Mouse (Mus musculus): ENCODE results near the gene Chrdl2. TPM values are rescaled to one million over a fixed set of nuclear protein-coding genes. Genes with fewer than 3 reads are reported as not detected.
"Not testable (repeated sequence)": the region's sequence is repeated elsewhere in the genome, so short reads cannot be mapped to it uniquely, and the experiment has no call there.

The Chrdl2 gene
- polyA plus RNA-seq (2015; fragmentation: Nextera tagmentation; extraction: Ambion mirVana), result 0.12 and 0.48 TPM in 2 replicates

GRCm38 (mm10) chr7:100005790-100006189, at the start of gene Chrdl2:
Gene Chrdl2, plus strand, starts transcription at chr7:100006172.
- Histone ChIP-seq H3K9ac (ENCODE audit: low read depth, low read length) (peak within 1 kb of the TSS; percentile 54), H3K27me3 (ENCODE audit: control insufficient read depth, insufficient read depth, low read depth, low read length) (peaks cover 42% of the 10 kb centered on the region), H3K4me2 (ENCODE audit: low read length) (peak within 1 kb of the TSS; percentile 93), H3K36me3 (ENCODE audit: control insufficient read depth, insufficient read depth, low read length) (no peaks in the 10 kb centered on the region), H3K4me3 (ENCODE audit: low read depth, low read length) (peak within 1 kb of the TSS; percentile 48), H3K9me3 (replicated peaks; ENCODE audit: control insufficient read depth, low read length, poor library complexity, severe bottlenecking) (no peaks in the 10 kb centered on the region), H3K27ac (ENCODE audit: low read length) (no peak within 1 kb of the TSS), H3K4me1 (ENCODE audit: control insufficient read depth, insufficient read depth, low read length) (peaks cover 5% of the 10 kb centered on the region; the same call in 1 of the 2 replicates)
- peak; percentile 91 for ATAC-seq
- WGBS, result under 1% methylated on average over 41 of the region's 44 CpGs

- Histone ChIP-seq H3K4me1 (ENCODE audit: control insufficient read depth, insufficient read depth, low read length) (0 out of 2 replicates have a peak, but pooled peaks cover 2% of the 10 kb centered on the region), H3K36me3 (ENCODE audit: control insufficient read depth, insufficient read depth, low read length) (no peaks in the 10 kb centered on the region), H3K27ac (ENCODE audit: low read length) (no peak overlapping the region), H3K27me3 (ENCODE audit: control insufficient read depth, insufficient read depth, low read depth, low read length) (no peaks in the 10 kb centered on the region), H3K9ac (ENCODE audit: low read depth, low read length) (no peak overlapping the region), H3K9me3 (replicated peaks; ENCODE audit: control insufficient read depth, low read length, poor library complexity, severe bottlenecking) (no peaks in the 10 kb centered on the region), H3K4me3 (ENCODE audit: low read depth, low read length) (no peak overlapping the region), H3K4me2 (ENCODE audit: low read length) (no peak overlapping the region)
- ATAC-seq, result no peak
- 78% methylated on average over 12 of the region's 12 CpGs for WGBS
Measured at GRCm38 (mm10) chr7:99957226-99957965, 48.6 kb upstream of the Chrdl2 start.

- H3K9me3 ChIP-seq (replicated peaks; ENCODE audit: control insufficient read depth, low read length, poor library complexity, severe bottlenecking); H3K27ac ChIP-seq (ENCODE audit: low read length); H3K27me3 ChIP-seq (ENCODE audit: control insufficient read depth, insufficient read depth, low read depth, low read length); H3K4me3 ChIP-seq (ENCODE audit: low read depth, low read length); H3K4me2 ChIP-seq (ENCODE audit: low read length); H3K36me3 ChIP-seq (ENCODE audit: control insufficient read depth, insufficient read depth, low read length); H3K9ac ChIP-seq (ENCODE audit: low read depth, low read length); ATAC-seq: not testable (repeated sequence)
- peaks cover 19% of the 10 kb centered on the region for H3K4me1 ChIP-seq (ENCODE audit: control insufficient read depth, insufficient read depth, low read length)
- WGBS, result 92% methylated on average over 2 of the region's 2 CpGs
Measured at GRCm38 (mm10) chr7:99960571-99960970, 45.4 kb upstream of the Chrdl2 start.

- H3K9me3 ChIP-seq (replicated peaks; ENCODE audit: control insufficient read depth, low read length, poor library complexity, severe bottlenecking), result no peaks in the 10 kb centered on the region
- H3K36me3 ChIP-seq (ENCODE audit: control insufficient read depth, insufficient read depth, low read length), result no peaks in the 10 kb centered on the region
- H3K4me3 ChIP-seq (ENCODE audit: low read depth, low read length), result no peak overlapping the region
- H3K27ac ChIP-seq (ENCODE audit: low read length), result no peak overlapping the region
- H3K4me2 ChIP-seq (ENCODE audit: low read length), result no peak overlapping the region
- no peak for ATAC-seq
- no peaks in the 10 kb centered on the region for H3K27me3 ChIP-seq (ENCODE audit: control insufficient read depth, insufficient read depth, low read depth, low read length)
- 96% methylated on average over 2 of the region's 2 CpGs for WGBS
- no peak overlapping the region for H3K9ac ChIP-seq (ENCODE audit: low read depth, low read length)
- H3K4me1 ChIP-seq (ENCODE audit: control insufficient read depth, insufficient read depth, low read length), result peaks cover 27% of the 10 kb centered on the region
Measured at GRCm38 (mm10) chr7:99961518-99961917, 44.5 kb upstream of the Chrdl2 start.

GRCm38 (mm10) chr7:99962536-99963236, 43.3 kb upstream of the Chrdl2 start:
- Histone ChIP-seq H3K4me2 (ENCODE audit: low read length) (no peak overlapping the region), H3K9me3 (replicated peaks; ENCODE audit: control insufficient read depth, low read length, poor library complexity, severe bottlenecking) (no peaks in the 10 kb centered on the region), H3K36me3 (ENCODE audit: control insufficient read depth, insufficient read depth, low read length) (no peaks in the 10 kb centered on the region), H3K4me1 (ENCODE audit: control insufficient read depth, insufficient read depth, low read length) (peaks cover 33% of the 10 kb centered on the region), H3K27ac (ENCODE audit: low read length) (no peak overlapping the region), H3K27me3 (ENCODE audit: control insufficient read depth, insufficient read depth, low read depth, low read length) (no peaks in the 10 kb centered on the region), H3K9ac (ENCODE audit: low read depth, low read length) (no peak overlapping the region), H3K4me3 (ENCODE audit: low read depth, low read length) (no peak overlapping the region)
- no peak for ATAC-seq
- 73% methylated on average over 8 of the region's 8 CpGs for whole genome bisulfite sequencing

GRCm38 (mm10) chr7:99963237-99963860, 42.6 kb upstream of the Chrdl2 start:
- no peak for ATAC-seq

GRCm38 (mm10) chr7:99965020-99965841, 40.7 kb upstream of the Chrdl2 start:
- Histone ChIP-seq H3K27me3 (ENCODE audit: control insufficient read depth, insufficient read depth, low read depth, low read length) (no peaks in the 10 kb centered on the region), H3K4me2 (ENCODE audit: low read length) (peak overlapping the region; percentile 49), H3K4me3 (ENCODE audit: low read depth, low read length) (0 out of 2 replicates have a peak overlapping the region, but pooled peaks have one; percentile 7), H3K9me3 (replicated peaks; ENCODE audit: control insufficient read depth, low read length, poor library complexity, severe bottlenecking) (no peaks in the 10 kb centered on the region), H3K9ac (ENCODE audit: low read depth, low read length) (peak overlapping the region; percentile 1), H3K27ac (ENCODE audit: low read length) (peak overlapping the region; percentile 89), H3K36me3 (ENCODE audit: control insufficient read depth, insufficient read depth, low read length) (no peaks in the 10 kb centered on the region), H3K4me1 (ENCODE audit: control insufficient read depth, insufficient read depth, low read length) (peaks cover 44% of the 10 kb centered on the region)
- 14% methylated on average over 9 of the region's 9 CpGs for WGBS
- ATAC-seq, result peak; percentile 71

More at GRCm38 (mm10) chr7:99963237-99963860, 42.6 kb upstream of the Chrdl2 start:
- Histone ChIP-seq H3K27me3 (ENCODE audit: control insufficient read depth, insufficient read depth, low read depth, low read length) (no peaks in the 10 kb centered on the region), H3K9me3 (replicated peaks; ENCODE audit: control insufficient read depth, low read length, poor library complexity, severe bottlenecking) (no peaks in the 10 kb centered on the region), H3K36me3 (ENCODE audit: control insufficient read depth, insufficient read depth, low read length) (no peaks in the 10 kb centered on the region), H3K4me2 (ENCODE audit: low read length) (no peak overlapping the region), H3K4me1 (ENCODE audit: control insufficient read depth, insufficient read depth, low read length) (peaks cover 35% of the 10 kb centered on the region), H3K27ac (ENCODE audit: low read length) (no peak overlapping the region), H3K4me3 (ENCODE audit: low read depth, low read length) (no peak overlapping the region), H3K9ac (ENCODE audit: low read depth, low read length) (no peak overlapping the region)
- WGBS, result 91% methylated on average over 3 of the region's 3 CpGs

GRCm38 (mm10) chr7:99966011-99966721, 39.8 kb upstream of the Chrdl2 start:
- no peaks in the 10 kb centered on the region for H3K9me3 ChIP-seq (replicated peaks; ENCODE audit: control insufficient read depth, low read length, poor library complexity, severe bottlenecking)
- H3K9ac ChIP-seq (ENCODE audit: low read depth, low read length), result peak overlapping the region; percentile 8
- peak; percentile 33; the same call in 1 of the 2 replicates for ATAC-seq
- peak overlapping the region; percentile 12; the same call in 1 of the 2 replicates for H3K4me2 ChIP-seq (ENCODE audit: low read length)
- peaks cover 43% of the 10 kb centered on the region for H3K4me1 ChIP-seq (ENCODE audit: control insufficient read depth, insufficient read depth, low read length)
- peak overlapping the region; percentile 60 for H3K27ac ChIP-seq (ENCODE audit: low read length)
- no peaks in the 10 kb centered on the region for H3K27me3 ChIP-seq (ENCODE audit: control insufficient read depth, insufficient read depth, low read depth, low read length)
- H3K4me3 ChIP-seq (ENCODE audit: low read depth, low read length), result no peak overlapping the region
- WGBS, result 24% methylated on average over 9 of the region's 9 CpGs
- H3K36me3 ChIP-seq (ENCODE audit: control insufficient read depth, insufficient read depth, low read length), result no peaks in the 10 kb centered on the region

Measured in midbrain, embryonic 16.5 days (tissue).